Mouse (Mus musculus): ENCODE measurements around the gene Odf2.

DNA sequence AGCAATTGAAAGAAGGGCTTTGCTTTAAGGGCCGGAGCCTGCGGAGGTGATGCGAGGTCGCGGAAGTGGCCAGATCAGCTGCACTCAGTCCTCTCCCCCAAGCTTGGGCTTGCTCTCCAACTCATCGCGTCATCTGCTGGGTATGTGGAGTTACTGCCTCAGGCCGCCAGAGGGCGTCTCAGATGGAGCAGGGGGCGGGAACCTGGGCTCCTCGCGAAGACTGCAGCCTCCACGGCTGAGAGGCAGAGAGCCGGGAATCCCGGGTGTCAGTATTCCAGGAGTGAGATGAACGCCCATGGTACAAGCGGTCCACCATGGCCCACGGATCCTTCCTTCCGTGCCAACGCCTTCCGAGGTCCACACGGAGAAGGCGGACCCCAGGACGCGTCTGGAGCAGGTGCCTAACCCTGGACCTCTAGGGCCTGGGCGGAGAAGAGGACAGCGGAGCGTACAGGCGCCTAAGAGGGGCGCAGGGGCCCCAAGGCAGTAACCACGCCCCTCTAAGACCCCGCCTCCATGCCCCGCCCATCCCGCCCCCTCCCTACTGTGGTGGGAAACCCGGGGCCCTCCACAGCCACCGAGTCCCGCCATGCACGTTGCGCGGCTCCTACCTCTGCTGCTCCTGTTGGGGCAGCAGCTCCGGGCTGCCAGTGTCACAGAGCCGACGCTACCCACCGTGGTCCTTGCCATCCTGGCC, 19.9 kb upstream of the Odf2 start, which contains the start of gene Cercam:
- peak; percentile 92 for TF ChIP-seq CTCF (IDR thresholded peaks at IDR 0.05; ENCODE audit: control insufficient read depth, insufficient read depth, insufficient replicate concordance, low read depth, low read length)
- peak; percentile 25; the same call in 1 of the 2 replicates for TF ChIP-seq POLR2A (IDR thresholded peaks at IDR 0.05; ENCODE audit: control insufficient read depth, low read depth, low read length)
